Mouse (Mus musculus): ENCODE measurements at regions not wholly inside any gene's neighbourhood (a gene's known extent, or its start where the extent isn't known, plus 50 kb on each side); places are given as distances from the start of the nearest gene placed in this dataset.

DNA sequence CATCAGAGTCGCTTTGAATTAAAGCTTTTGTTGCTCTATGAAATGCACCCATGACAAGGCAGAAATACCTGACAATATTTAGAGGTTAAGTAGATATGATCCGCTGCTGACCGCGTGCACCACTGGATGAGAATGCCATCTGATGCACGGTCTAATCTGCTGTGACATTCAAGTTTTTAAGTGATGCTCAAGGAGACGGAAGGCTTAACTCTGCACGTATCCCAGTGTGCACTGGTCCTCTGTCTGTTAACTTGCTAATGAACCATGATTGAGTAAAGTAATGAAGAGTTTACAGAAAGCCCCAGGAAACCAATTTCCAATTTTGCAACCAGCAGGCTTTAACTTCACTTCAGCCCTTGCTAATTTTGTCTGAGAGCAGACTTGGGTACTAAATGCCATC is 478.3 kb upstream of the Gm5415 start:
- TF ChIP-seq CTCF (conservative IDR thresholded peaks at IDR 0.05), result no peak
- DNase-seq (ENCODE audit: low spot score in 2 of 2), result no peak
- no peak overlapping the region for H3K27ac ChIP-seq

DNA sequence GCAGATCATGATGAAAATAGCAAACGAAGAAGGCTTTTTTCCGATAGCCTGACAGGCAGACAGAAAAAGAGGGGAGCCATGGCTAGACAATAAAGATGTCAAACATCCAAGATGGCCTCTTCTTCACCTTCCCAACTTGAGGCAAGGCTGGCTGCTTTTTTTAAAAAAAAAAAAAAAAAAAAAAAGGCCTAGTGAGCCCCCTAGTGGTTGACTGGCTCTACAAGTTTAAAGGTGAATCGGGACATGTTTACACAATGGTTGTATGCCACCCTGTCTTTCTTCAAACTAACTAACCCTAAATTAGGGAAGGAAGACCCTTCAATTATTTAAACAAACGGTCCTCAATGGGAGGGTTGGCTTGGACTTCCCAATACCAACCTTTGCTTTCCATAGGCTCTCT is 475.8 kb upstream of the Gm5415 start:
- TF ChIP-seq CTCF (conservative IDR thresholded peaks at IDR 0.05), result peak; percentile 66
- H3K4me3 ChIP-seq, result no peak overlapping the region
- no peak for DNase-seq (ENCODE audit: low spot score in 2 of 2)
- no peak overlapping the region for H3K27ac ChIP-seq

More for the DNA sequence above, 478.3 kb upstream of the Gm5415 start:
- no peak overlapping the region for H3K4me3 ChIP-seq

DNA sequence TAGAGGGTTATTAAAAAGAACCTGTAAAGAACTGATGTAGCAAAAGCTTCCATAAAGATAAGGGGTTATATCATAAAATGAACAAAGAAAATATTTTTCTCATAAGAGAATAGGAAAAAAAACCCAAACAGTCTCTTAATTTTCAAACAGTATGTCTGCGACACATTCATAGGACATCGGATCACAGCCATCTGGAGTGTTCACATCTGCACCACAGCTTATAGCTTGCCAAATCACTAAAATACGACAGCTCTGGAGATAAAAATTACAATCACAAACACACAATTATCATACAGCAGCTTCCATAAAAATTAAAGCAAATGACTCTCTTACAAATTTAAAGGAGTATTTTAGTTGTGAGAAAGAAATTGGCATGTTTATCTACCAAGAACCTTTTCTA is 456.9 kb upstream of the Gm5415 start:
- Histone ChIP-seq H3K27ac (no peak overlapping the region), H3K4me3 (no peak overlapping the region)
- no peak for DNase-seq (ENCODE audit: low spot score in 2 of 2)
- TF ChIP-seq CTCF (conservative IDR thresholded peaks at IDR 0.05), result no peak

- peak; percentile 68 for TF ChIP-seq CTCF (conservative IDR thresholded peaks at IDR 0.05)
- no peak for DNase-seq (ENCODE audit: low spot score in 2 of 2)
- Histone ChIP-seq H3K27ac (no peak overlapping the region), H3K4me3 (no peak overlapping the region)
Measured at GRCm38 (mm10) chr1:32964957-32965356, 417.9 kb upstream of the Gm5415 start.

- Histone ChIP-seq H3K27ac (no peak overlapping the region), H3K4me3 (no peak overlapping the region)
- DNase-seq (ENCODE audit: low spot score in 2 of 2), result peak; percentile 26 to 41
- TF ChIP-seq CTCF (conservative IDR thresholded peaks at IDR 0.05), result no peak
Measured at GRCm38 (mm10) chr1:32959316-32959715, 412.2 kb upstream of the Gm5415 start.

DNA sequence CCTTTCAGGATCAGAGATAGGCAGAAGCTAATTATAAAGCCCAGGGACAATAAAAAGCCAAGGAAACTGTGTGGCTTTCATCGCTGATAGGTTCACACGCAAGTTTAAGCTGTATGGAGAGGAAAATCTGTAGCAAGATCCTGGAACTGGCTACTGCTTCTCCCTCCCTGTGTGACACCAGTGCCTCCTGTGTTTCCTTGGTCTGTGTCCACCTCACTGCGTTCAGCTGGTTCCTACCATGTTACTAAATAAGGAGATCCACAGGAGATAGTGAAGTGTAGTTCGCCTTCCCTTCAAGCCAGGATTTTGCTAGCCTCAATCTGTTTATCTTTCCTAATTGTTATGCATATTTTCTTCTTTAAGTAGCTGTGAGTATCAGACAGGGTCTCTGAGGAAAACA is 399.2 kb upstream of the Gm5415 start:
- TF ChIP-seq CTCF (conservative IDR thresholded peaks at IDR 0.05), result no peak
- no peak for DNase-seq (ENCODE audit: low spot score in 2 of 2)
- H3K27ac ChIP-seq, result no peak overlapping the region
- H3K4me3 ChIP-seq, result no peak overlapping the region

GRCm38 (mm10) chr1:32930381-32930780 is 383.3 kb upstream of the Gm5415 start:
- Histone ChIP-seq H3K27ac (no peak overlapping the region), H3K4me3 (no peak overlapping the region)
- no peak for DNase-seq (ENCODE audit: low spot score in 2 of 2)
- no peak for TF ChIP-seq CTCF (conservative IDR thresholded peaks at IDR 0.05)

DNA sequence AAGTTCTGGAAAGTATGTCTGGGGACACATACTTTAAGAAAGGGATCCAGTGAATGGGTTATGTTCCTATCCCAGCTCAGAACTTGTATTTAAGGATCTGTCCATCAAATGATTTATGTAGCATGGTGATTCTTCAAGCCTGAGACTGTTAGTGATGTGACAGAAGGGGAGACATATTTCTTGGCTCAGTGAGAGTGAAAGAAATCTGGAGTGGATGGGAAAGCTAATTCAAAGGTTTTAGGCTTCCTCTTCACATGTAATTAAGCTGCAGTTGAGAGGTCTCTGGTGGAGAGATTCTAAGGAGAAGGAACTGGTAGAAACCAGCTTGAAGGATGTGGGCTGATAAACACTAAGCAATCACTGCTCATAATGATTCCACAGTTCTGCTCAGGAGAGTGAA is 355.3 kb upstream of the Gm5415 start:
- TF ChIP-seq CTCF (conservative IDR thresholded peaks at IDR 0.05), result no peak
- Histone ChIP-seq H3K4me3 (no peak overlapping the region), H3K27ac (no peak overlapping the region)
- peak; percentile 11 to 44 for DNase-seq (ENCODE audit: low spot score in 2 of 2)

DNA sequence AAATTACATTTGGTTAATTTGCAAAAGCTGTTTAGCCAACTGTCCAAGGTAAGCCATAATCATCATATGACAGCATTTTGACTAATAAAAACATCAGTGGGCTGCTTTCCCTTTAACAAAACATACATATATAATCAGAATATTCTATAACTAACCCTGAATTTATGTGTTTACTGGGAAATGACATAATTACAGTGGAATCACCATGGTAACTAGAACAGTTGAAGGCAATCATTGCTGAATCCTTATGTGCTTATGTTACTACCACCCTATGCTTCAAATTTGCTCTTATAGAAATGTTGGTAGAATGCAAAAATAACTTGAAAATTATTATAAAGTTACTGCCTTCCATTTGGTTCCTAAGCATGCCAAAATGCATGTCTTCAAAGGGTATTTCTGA is 340.6 kb upstream of the Gm5415 start:
- H3K4me3 ChIP-seq, result no peak overlapping the region
- no peak for DNase-seq (ENCODE audit: low spot score in 2 of 2)
- no peak overlapping the region for H3K27ac ChIP-seq

GRCm38 (mm10) chr1:32872920-32873319 is 325.8 kb upstream of the Gm5415 start:
- TF ChIP-seq CTCF (conservative IDR thresholded peaks at IDR 0.05), result no peak
- Histone ChIP-seq H3K4me3 (no peak overlapping the region), H3K27ac (no peak overlapping the region)
- DNase-seq (ENCODE audit: low spot score in 2 of 2), result no peak

More for the DNA sequence above, 340.6 kb upstream of the Gm5415 start:
- TF ChIP-seq CTCF (conservative IDR thresholded peaks at IDR 0.05), result no peak

GRCm38 (mm10) chr1:32866111-32866510 is 319.0 kb upstream of the Gm5415 start:
- no peak for TF ChIP-seq CTCF (conservative IDR thresholded peaks at IDR 0.05)
- Histone ChIP-seq H3K4me3 (no peak overlapping the region), H3K27ac (no peak overlapping the region)
- no peak for DNase-seq (ENCODE audit: low spot score in 2 of 2)

DNA sequence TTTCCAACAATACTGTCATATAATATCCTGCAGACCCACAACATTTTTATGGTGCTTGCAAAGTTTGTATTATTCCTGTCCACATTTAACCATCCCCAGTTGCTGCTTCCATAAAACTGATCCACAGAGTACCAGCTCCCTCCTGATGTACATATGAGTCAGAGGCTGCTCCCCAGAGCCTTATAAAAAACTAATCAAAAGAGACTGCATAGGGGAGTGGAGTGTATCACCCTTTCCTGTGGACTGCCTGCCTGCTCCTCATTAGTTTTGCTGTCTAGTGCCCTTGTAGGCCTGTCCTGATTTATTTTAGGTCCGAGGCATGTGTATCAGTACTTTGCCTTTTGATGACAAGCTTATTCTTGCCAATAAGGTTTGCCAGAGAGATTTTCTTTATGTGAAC is 310.9 kb upstream of the Gm5415 start:
- DNase-seq (ENCODE audit: low spot score in 2 of 2), result no peak
- H3K27ac ChIP-seq, result no peak overlapping the region
- no peak overlapping the region for H3K4me3 ChIP-seq
- no peak for TF ChIP-seq CTCF (conservative IDR thresholded peaks at IDR 0.05)
